Mouse (Mus musculus): Measurements from ENCODE around the gene Nucb1.
"Not testable (repeated sequence)": the region's sequence is repeated elsewhere in the genome, so short reads cannot be mapped to it uniquely, and the experiment has no call there.

Gene Nucb1

GRCm38 (mm10) chr7:45524841-45525621 is 14.8 kb upstream of the Nucb1 start:
- no peak for DNase-seq (ENCODE audit: low read depth, low spot score)

- no peak for DNase-seq (ENCODE audit: low read depth, low spot score)
These were observed 13.5 kb upstream of the Nucb1 start for GRCm38 (mm10) chr7:45523678-45524170.

- no peak for DNase-seq (ENCODE audit: low read depth, low spot score)
These were observed 12.9 kb upstream of the Nucb1 start for GRCm38 (mm10) chr7:45522957-45523676.

GRCm38 (mm10) chr7:45522194-45522752 is 12.1 kb upstream of the Nucb1 start:
- DNase-seq (ENCODE audit: low read depth, low spot score): no peak

GRCm38 (mm10) chr7:45521728-45522184 is 11.6 kb upstream of the Nucb1 start:
- peak; percentile 87 for DNase-seq (ENCODE audit: low read depth, low spot score)

- DNase-seq (ENCODE audit: low read depth, low spot score): no peak
These were observed 10.4 kb upstream of the Nucb1 start for GRCm38 (mm10) chr7:45520605-45521004.

GRCm38 (mm10) chr7:45519345-45520120 is 9.3 kb upstream of the Nucb1 start:
- DNase-seq (ENCODE audit: low read depth, low spot score): no peak

- no peak for DNase-seq (ENCODE audit: low read depth, low spot score)
These were observed 8.4 kb upstream of the Nucb1 start for GRCm38 (mm10) chr7:45518618-45519017.

- DNase-seq (ENCODE audit: low read depth, low spot score): not testable (repeated sequence)
These were observed 6.6 kb upstream of the Nucb1 start for GRCm38 (mm10) chr7:45516846-45517245.

- no peak for DNase-seq (ENCODE audit: low read depth, low spot score)
These were observed 5.2 kb upstream of the Nucb1 start for GRCm38 (mm10) chr7:45515436-45515835.

- no peak for DNase-seq (ENCODE audit: low read depth, low spot score)
These were observed 4.2 kb upstream of the Nucb1 start for GRCm38 (mm10) chr7:45514411-45514810.

- DNase-seq (ENCODE audit: low read depth, low spot score): no peak
These were observed 874 bp downstream of the Nucb1 start for GRCm38 (mm10) chr7:45509181-45509882.

GRCm38 (mm10) chr7:45508561-45508960 is 1.6 kb downstream of the Nucb1 start:
- no peak for DNase-seq (ENCODE audit: low read depth, low spot score)

GRCm38 (mm10) chr7:45507583-45507982 is 2.6 kb downstream of the Nucb1 start:
- DNase-seq (ENCODE audit: low read depth, low spot score): no peak

GRCm38 (mm10) chr7:45498427-45498826 is 11.8 kb downstream of the Nucb1 start:
- DNase-seq (ENCODE audit: low read depth, low spot score): no peak

GRCm38 (mm10) chr7:45494548-45494947 is 15.7 kb downstream of the Nucb1 start:
- DNase-seq (ENCODE audit: low read depth, low spot score): no peak

- DNase-seq (ENCODE audit: low read depth, low spot score): no peak
These were observed 17.3 kb downstream of the Nucb1 start for GRCm38 (mm10) chr7:45492951-45493350.

GRCm38 (mm10) chr7:45492225-45492844 is 17.9 kb downstream of the Nucb1 start:
- DNase-seq (ENCODE audit: low read depth, low spot score): no peak

- no peak for DNase-seq (ENCODE audit: low read depth, low spot score)
These were observed 18.9 kb downstream of the Nucb1 start for GRCm38 (mm10) chr7:45491264-45491663.

GRCm38 (mm10) chr7:45490822-45491221 is 19.4 kb downstream of the Nucb1 start:
- DNase-seq (ENCODE audit: low read depth, low spot score): no peak

Data from brain, embryonic 18.5 days (tissue).